Mouse (Mus musculus) retina, embryonic 14.5 days (tissue): ENCODE results near the gene Zfp385b.

ENCODE experiments used
- DNase-seq: peaks from one replicate; pipeline ENCODE4 v3.0.0-alpha.2; 2015; ENCODE audit warnings: low spot score

Gene Zfp385b

GRCm38 (mm10) chr2:77518693-77519092 lies 300.7 kb downstream of the Zfp385b start:
- peak; percentile 35 for DNase-seq

GRCm38 (mm10) chr2:77516606-77517005 lies 302.8 kb downstream of the Zfp385b start:
- DNase-seq = no peak

DNA sequence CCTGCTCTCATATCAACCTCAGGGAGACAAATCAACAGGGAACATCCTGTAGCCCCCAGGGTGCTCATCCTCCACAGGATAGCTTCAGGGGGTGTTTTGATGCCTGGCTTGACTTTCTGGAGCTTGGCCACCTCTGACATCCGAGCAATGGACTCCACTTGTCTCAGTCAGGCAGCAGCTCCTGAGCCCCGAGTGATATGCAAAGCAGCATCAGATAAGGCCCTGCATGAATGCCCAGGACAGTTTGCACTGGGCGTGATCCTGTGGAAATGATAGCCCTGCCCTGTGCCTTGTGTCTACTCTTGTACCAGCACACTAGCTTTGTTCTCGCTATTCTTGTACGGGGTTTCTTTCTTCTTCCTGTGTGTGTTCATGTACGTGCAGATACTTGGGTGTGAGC lies 303.8 kb downstream of the Zfp385b start:
- DNase-seq = no peak

- DNase-seq = no peak
Observed at GRCm38 (mm10) chr2:77515011-77515410, 304.4 kb downstream of the Zfp385b start.

GRCm38 (mm10) chr2:77514476-77514875 lies 305.0 kb downstream of the Zfp385b start:
- DNase-seq = no peak

DNA sequence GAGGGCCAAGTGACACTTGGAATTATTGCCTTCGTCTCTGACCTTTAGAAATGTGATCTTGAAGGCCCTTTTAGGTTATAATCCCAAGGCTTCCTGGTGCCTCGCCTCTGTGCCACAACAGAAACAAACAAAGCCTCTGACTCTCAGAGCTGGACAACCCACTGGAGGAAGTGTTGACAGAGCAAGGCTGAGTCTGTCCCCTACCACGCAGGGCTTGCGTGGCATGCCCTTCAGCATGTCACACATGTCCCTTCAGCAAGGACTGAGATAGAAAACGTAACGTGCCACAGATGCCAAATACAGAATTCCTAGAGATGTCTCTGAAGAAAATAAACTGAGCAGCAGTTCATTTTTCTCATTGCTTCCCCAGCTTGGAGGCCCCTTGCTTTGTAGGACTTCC lies 310.7 kb downstream of the Zfp385b start:
- no peak for DNase-seq

DNA sequence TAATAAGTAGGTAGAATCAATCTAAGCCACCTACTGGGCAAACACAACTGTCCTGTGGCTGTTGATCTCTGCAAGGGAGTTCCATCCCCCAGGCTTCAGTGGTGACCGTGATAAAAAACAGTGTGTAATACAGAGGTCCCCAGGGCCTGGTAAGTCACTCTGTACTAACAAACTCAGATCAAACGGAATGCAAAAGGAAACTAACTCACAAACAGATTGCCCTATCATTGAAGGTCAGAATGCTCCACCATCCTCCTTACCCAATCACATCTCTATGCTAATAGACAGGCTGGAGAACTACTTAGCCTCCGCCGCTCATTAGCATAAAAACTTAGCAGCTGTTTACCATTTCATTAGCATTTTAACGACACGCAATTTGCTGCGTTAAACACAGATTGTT lies 313.1 kb downstream of the Zfp385b start:
- no peak for DNase-seq

DNA sequence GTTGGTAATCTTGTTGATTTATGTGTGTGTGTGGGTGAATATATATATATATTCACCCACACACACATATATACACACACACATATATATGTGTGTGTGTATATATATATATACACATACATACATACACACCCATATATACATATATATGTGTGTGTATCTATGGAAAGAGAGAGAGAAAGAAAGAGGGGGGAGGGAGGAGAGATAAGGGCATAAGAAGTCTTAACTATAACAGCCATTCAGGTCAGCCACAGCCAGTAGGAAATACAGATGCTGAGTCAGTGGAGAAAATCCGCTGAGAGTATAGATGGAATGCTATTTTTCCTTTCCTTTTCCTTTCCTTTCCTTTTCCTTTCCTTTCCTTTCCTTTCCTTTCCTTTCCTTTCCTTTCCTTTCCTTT lies 313.8 kb downstream of the Zfp385b start:
- no peak for DNase-seq

DNA sequence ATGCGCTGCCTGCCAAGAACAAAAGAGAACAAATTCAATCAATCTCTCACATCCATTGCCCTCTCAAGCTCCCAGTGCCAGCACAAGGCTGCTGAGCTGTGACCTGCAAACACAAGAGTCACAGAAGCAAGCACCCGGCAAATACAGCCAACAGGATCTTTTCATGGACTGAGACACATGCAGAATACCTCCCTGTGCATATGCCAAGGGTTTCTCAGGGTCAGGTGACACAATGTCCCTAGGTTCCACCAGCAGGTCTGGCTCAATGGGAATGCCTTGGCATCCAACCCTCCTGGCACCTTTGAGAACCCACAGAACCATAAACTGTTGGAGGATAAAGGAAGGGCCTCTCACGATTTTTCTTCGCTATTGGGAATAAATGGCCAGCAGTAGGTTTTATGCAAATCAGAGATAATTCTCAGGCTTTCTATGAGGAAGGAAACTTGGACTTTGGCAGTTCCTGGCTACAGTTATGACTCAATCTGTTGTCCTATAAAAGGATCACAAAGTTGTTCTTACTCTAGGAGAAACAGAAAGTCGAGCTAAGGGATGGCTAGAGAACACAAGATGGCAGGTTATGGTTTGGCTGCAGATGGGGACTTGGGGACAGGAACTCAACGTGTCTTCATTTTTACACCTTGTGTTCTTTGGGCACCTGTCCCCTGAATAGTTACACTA lies 315.6 kb downstream of the Zfp385b start:
- no peak for DNase-seq

DNA sequence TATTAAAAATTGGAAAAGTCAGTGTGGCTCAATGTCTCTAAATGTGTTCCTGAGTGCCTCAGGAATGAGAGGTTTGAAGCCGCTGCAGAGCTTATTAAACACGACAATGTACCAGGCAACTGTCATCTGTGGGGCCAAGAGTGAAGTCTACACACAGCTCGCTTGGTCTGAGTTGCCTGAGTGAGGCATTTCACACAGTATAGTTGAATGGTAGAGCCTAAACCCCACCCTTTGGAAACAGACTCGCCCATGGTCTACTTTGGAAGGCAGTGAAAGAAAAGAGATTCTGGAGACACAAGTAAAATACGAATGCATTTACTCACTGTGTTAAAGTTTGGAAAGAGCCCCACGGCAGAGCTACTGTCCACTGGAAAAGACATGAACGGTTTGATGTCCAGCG lies 316.2 kb downstream of the Zfp385b start:
- no peak for DNase-seq

DNA sequence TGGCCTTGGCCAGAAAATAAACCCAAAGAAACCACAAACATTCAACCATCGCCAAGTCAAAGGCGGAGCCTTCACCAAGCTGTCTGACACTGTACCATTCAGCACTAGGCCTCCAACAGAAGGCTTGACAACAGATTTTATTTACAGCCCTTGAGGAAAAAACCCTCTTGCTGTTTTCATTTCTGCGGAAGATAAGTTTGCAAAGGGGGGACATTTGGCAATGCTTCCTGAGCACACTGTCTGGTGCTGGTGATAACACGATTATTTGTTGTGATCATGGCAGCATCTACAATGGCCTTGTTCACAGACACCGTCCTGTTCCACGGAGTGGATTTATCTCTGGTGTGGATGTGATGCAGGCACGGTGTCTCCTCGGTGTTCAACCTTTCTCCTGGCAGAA lies 317.0 kb downstream of the Zfp385b start:
- DNase-seq = no peak

DNA sequence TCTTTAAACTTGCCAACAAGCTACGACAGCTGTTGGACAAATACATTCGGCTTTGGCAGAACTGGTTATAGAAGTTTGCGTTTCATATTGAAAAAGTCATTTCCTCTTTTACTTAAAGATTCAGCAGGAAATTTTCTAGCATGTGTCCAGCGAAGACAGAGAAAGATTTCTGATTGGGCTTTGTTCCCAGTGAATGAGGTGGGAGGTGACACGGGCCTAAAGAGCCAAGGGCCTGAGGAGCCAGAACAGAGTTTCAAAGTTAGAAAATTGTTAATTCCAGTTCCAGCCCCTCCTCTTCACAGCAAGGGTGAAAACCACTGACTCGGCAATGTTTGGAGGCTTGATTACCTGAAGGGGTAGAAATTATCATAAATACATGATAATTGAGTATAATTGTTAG lies 319.0 kb downstream of the Zfp385b start:
- no peak for DNase-seq

- DNase-seq = no peak
Observed at GRCm38 (mm10) chr2:77498379-77498778, 321.1 kb downstream of the Zfp385b start.

DNA sequence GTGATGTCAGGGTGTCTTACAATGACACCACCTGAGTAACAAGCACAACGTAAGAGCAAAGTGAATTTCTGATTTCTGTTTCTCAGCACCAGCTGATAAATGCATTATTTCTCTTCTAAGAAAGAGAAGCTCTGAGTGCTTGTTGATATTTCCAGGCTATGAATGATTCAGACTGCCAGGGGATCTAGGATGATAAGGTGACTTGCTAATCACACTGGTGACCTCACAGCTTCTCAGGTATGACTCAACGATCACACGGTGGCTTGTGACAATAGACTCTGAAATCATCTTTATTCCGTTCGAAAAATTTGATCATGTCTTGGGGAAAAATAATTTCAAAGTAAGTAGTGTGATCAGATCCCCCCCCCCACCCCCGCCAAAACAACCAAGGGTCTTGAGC lies 321.5 kb downstream of the Zfp385b start:
- no peak for DNase-seq

DNA sequence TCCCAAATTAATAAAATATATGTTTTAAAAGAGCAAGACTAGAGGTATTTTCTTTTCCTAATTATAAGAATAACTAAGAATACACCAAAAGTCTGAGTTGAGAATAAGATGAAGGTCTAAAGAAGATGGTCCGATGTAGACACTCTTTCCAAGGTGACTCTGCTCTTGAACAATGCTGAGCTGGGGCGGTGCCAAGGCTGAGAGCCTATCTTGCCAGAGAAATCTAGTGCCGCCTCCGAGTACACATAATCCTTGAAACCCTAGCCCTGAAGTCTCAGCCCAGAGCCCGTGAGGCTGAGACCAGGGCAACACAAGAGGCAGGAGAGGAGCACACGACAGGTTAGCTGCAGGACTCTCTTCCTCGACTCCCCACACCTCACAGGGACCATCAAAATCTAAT lies 323.4 kb downstream of the Zfp385b start:
- no peak for DNase-seq

DNA sequence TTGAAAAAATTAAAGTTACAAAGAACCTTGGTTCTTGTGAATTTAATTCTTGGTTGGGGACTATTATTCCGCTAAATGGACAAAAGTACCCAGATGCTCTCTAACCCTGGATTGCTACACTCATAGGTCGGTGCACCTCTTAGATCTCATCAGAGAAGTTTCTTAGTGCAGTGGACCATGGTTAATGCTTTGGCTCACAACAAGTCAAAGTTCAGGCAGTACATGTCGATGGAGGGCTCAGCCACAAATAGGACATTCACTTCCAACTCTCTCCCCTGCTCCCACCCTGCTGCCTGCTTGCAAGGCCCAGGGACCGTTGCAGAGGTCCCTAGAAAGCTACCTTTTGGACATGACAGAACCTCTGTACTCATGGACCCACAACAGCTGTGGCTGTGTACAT lies 324.1 kb downstream of the Zfp385b start:
- DNase-seq = no peak

GRCm38 (mm10) chr2:77493695-77494094 lies 325.7 kb downstream of the Zfp385b start:
- no peak for DNase-seq

- no peak for DNase-seq
Observed at GRCm38 (mm10) chr2:77487151-77487550, 332.3 kb downstream of the Zfp385b start.

GRCm38 (mm10) chr2:77481274-77481673 lies 338.2 kb downstream of the Zfp385b start:
- no peak for DNase-seq

GRCm38 (mm10) chr2:77477536-77477935 lies 341.9 kb downstream of the Zfp385b start:
- DNase-seq = no peak

- DNase-seq = no peak
Observed at GRCm38 (mm10) chr2:77476444-77476843, 343.0 kb downstream of the Zfp385b start.

GRCm38 (mm10) chr2:77472254-77472837 lies 347.1 kb downstream of the Zfp385b start:
- DNase-seq = no peak

DNA sequence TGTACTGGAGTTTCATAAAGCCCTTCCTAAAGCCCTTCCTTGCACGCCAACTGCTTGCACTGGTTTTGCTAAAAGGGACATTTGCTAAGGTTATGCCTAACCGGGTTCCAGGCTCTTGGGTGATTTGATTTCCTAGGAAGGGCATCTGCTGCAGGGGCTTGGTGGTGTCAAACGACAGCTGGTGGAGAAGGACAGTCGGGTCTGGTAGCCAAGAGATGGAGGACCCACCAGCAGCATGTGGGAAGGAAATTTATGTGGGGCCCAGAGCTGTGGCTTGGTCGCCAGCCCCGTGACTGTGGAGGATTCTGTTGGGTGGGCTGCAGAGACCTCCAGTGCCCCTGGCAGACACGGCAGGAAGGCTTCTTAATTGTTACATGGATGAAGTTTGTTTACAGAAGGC lies 348.7 kb downstream of the Zfp385b start:
- DNase-seq = no peak

GRCm38 (mm10) chr2:77461413-77461812 lies 358.0 kb downstream of the Zfp385b start:
- no peak for DNase-seq
